Comparison of ENCODE assay signal across 13 mouse cellular contexts in the genomic region with DNA sequence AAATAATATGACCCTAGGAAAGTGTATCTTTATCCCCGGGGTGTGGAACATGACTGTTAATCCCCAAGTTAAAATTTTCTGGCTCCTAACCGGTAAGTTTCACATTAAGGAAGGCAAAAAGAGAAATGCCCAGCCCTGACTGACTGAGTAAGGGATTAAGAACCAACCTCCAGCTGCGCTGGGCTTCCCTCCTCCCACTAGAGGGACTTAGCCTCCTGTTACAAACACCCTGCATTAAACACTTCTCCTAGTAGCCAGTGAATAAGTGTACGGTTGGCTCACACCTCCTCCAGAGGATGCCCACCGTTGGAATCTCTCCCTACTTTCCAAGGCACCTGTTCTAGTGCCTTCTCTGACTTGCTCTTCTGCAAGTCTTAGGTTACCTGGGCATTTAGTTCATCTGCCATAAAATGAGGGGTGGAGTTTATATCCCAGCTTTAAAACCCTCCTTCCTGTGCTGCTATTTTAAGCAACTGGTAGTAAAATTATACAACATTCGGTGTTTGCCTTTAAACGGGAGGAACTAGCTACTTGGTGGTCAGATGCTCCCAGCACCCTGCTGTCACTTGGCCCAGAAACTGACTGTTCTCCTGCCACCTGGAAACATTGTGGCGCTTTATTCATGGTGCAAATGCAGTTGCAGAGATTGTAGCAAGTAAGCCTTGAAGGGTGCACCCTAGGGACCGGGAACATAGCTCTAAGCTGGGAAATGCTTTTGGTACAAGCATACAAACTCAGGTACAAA. TPM values are rescaled to one million over a fixed set of nuclear protein-coding genes. Genes with fewer than 3 reads are reported as not detected.
A peak's percentile ranks its signal among the peaks of the same experiment; 100 is the strongest.
DNase-seq lines count a peak whose midpoint lies in the region; ATAC-seq and TF ChIP-seq lines count a peak whose summit lies in the region.
"Had no signal": no experiment of that assay in that cellular context is flagged by ENCODE, and none has a peak within 500 bp of the region (broad histone marks: within the 10 kb centered on the region; RNA-seq: fewer than 3 reads in every experiment).

No protein-coding gene starts in this region.

- no peaks in the 10 kb centered on the region for H3K27me3 ChIP-seq in testis, adult 2 months (ENCODE audit: control insufficient read depth, insufficient read depth, low read length)
- H3K27me3 ChIP-seq in kidney, postnatal 0 days (ENCODE audit: insufficient read depth, low read length) = no peaks in the 10 kb centered on the region
- H3K27me3 ChIP-seq in liver, embryonic 11.5 days (replicated peaks; ENCODE audit: control insufficient read depth, insufficient read depth, low read length) = no peaks in the 10 kb centered on the region

- no peak for TF ChIP-seq CTCF in testis, adult 2 months (IDR thresholded peaks at IDR 0.05; ENCODE audit: control insufficient read depth, insufficient read depth, insufficient replicate concordance, low read depth, low read length)
- TF ChIP-seq CTCF in kidney, postnatal 0 days (IDR thresholded peaks at IDR 0.05; ENCODE audit: low read depth) = peak; percentile 17; the same call in 1 of the 2 replicates
- no peak; the same call in 1 of the 2 replicates for TF ChIP-seq CTCF in layer of hippocampus, adult 2 months (conservative IDR thresholded peaks at IDR 0.05)

- H3K9ac ChIP-seq in kidney, postnatal 0 days (ENCODE audit: low read depth, low read length) = no peak overlapping the region
- no peak overlapping the region for H3K9ac ChIP-seq in liver, embryonic 11.5 days (ENCODE audit: low read depth, low read length)
- H3K9ac ChIP-seq: hindbrain, embryonic 13.5 days; liver, embryonic 12.5 days had no signal

- H3K4me1 ChIP-seq in testis, adult 2 months (ENCODE audit: control insufficient read depth, insufficient read depth, low read length) = no peaks in the 10 kb centered on the region; the same call in 1 of the 2 replicates
- no peaks in the 10 kb centered on the region for H3K4me1 ChIP-seq in kidney, postnatal 0 days (replicated peaks; ENCODE audit: insufficient read depth, low read length)
- no peaks in the 10 kb centered on the region for H3K4me1 ChIP-seq in liver, embryonic 11.5 days (replicated peaks; ENCODE audit: control insufficient read depth, insufficient read depth, low read length)
- H3K4me1 ChIP-seq: liver, embryonic 12.5 days had no signal

- no peaks in the 10 kb centered on the region for H3K36me3 ChIP-seq in testis, adult 2 months (ENCODE audit: control insufficient read depth, insufficient read depth, low read length)
- H3K36me3 ChIP-seq in kidney, postnatal 0 days (ENCODE audit: insufficient read depth, low read length) = no peaks in the 10 kb centered on the region
- H3K36me3 ChIP-seq in liver, embryonic 11.5 days (ENCODE audit: control insufficient read depth, insufficient read depth, low read length) = no peaks in the 10 kb centered on the region
- H3K36me3 ChIP-seq: hindbrain, embryonic 13.5 days; liver, embryonic 12.5 days had no signal

- no peak overlapping the region for H3K4me3 ChIP-seq in testis, adult 2 months (ENCODE audit: control insufficient read depth, low read depth, low read length)
- H3K4me3 ChIP-seq in kidney, postnatal 0 days (replicated peaks; ENCODE audit: low read depth, low read length) = no peak overlapping the region
- no peak overlapping the region for H3K4me3 ChIP-seq in layer of hippocampus, adult 2 months
- H3K4me3 ChIP-seq in liver, embryonic 11.5 days (ENCODE audit: low read depth, low read length) = no peak overlapping the region
- H3K4me3 ChIP-seq: hindbrain, embryonic 13.5 days; liver, embryonic 12.5 days had no signal

- peak overlapping the region; percentile 43; the same call in 1 of the 2 replicates for H3K27ac ChIP-seq in testis, adult 2 months (ENCODE audit: control insufficient read depth, insufficient read depth, low read depth, low read length)
- H3K27ac ChIP-seq in kidney, postnatal 0 days = peak overlapping the region; percentile 50
- H3K27ac ChIP-seq in layer of hippocampus, adult 2 months = no peak overlapping the region
- H3K27ac ChIP-seq in liver, embryonic 11.5 days (ENCODE audit: low read depth, low read length) = no peak overlapping the region
- H3K27ac ChIP-seq: hindbrain, embryonic 13.5 days; liver, embryonic 12.5 days had no signal

- 31% methylated on average over 9 of the region's 9 CpGs for WGBS in kidney, postnatal 0 days
- 48% methylated on average over 9 of the region's 9 CpGs for WGBS in liver, embryonic 11.5 days

- DNase-seq in cerebellum, postnatal 4 days (ENCODE audit: low spot score in 2 of 2) = no peak
- DNase-seq in testis, postnatal 10 days (ENCODE audit: low spot score) = no peak
- DNase-seq in kidney, postnatal 0 days (ENCODE audit: low spot score) = no peak
- no peak for DNase-seq in layer of hippocampus, adult 2 months (ENCODE audit: low spot score in 2 of 2)
- no peak for DNase-seq in heart, postnatal 36 days
- DNase-seq in liver, embryonic 11.5 days (ENCODE audit: low spot score) = no peak
- DNase-seq: layer of hippocampus, postnatal 36 days; lung, postnatal 4 days had no signal

- H3K4me2 ChIP-seq in kidney, postnatal 0 days (ENCODE audit: low read length) = no peak overlapping the region
- no peak overlapping the region for H3K4me2 ChIP-seq in liver, embryonic 11.5 days
- H3K4me2 ChIP-seq: hindbrain, embryonic 13.5 days; liver, embryonic 12.5 days had no signal

- ATAC-seq in cerebellum, adult (ENCODE audit: insufficient number of reproducible peaks, low FRiP score, low TSS enrichment) = peak; percentile 63
- ATAC-seq in kidney, postnatal 0 days (replicated peaks; ENCODE audit: low FRiP score, low read depth) = 0 out of 2 replicates have a peak, but pooled peaks have one; percentile 25
- no peak for ATAC-seq in liver, embryonic 11.5 days (replicated peaks; ENCODE audit: low FRiP score)
- ATAC-seq: forebrain, embryonic 14.5 days; liver, embryonic 12.5 days had no signal

- no peak for TF ChIP-seq POLR2A in testis, adult 2 months (IDR thresholded peaks at IDR 0.05; ENCODE audit: control insufficient read depth, low read depth, low read length)

- intact Hi-C loops in heart, postnatal 36 days (cut with DNase I) = no loop called here

- H3K9me3 ChIP-seq in kidney, postnatal 0 days (replicated peaks; ENCODE audit: low read length) = no peaks in the 10 kb centered on the region
- H3K9me3 ChIP-seq in liver, embryonic 11.5 days (ENCODE audit: control insufficient read depth, low read length) = no peaks in the 10 kb centered on the region
- H3K9me3 ChIP-seq: hindbrain, embryonic 13.5 days; liver, embryonic 12.5 days had no signal

RNA-seq across cellular contexts. Expression of gene Prr15, which starts 8.2 kb away (rescaled TPM):
- 5.7 and 5.9 TPM in 2 replicates for polyA plus RNA-seq in testis, adult 2 months (2012; rRNA removed)
- polyA plus RNA-seq in kidney, postnatal 0 days (2015; fragmentation: Nextera tagmentation; extraction: Ambion mirVana) = 12.1 and 12.3 TPM in 2 replicates
- total RNA-seq in layer of hippocampus, adult 2 months (2021) = 1 to 10 TPM in 1 of 2 experiments, under 1 TPM in 1; 0.76 to 1.2 TPM
- 1 to 10 TPM; 1.7 to 2.2 TPM for total RNA-seq in heart, postnatal 36 days (2021)
- polyA plus RNA-seq in liver, embryonic 11.5 days (2014; fragmentation: Nextera tagmentation; extraction: Ambion mirVana) = 1.1 and 1.3 TPM in 2 replicates

Comparison
In these comparisons a context has a peak if more than half of its experiments do, and no peak if none do; other contexts are left out.
1. H3K27ac ChIP-seq: peak in testis, adult 2 months (single experiment) and kidney, postnatal 0 days (single experiment); none in layer of hippocampus, adult 2 months (single experiment) and liver, embryonic 11.5 days (single experiment).